Mouse (Mus musculus) forebrain, embryonic 13.5 days (tissue): ENCODE data around the gene Gm3238. TPM values are rescaled to one million over a fixed set of nuclear protein-coding genes. Genes with fewer than 3 reads are reported as not detected.
A peak's percentile ranks its signal among the peaks of the same experiment; 100 is the strongest.
"Not testable (repeated sequence)": the region's sequence is repeated elsewhere in the genome, so short reads cannot be mapped to it uniquely, and the experiment has no call there.

Experiments used
- ATAC-seq: fragments of 200-750 bp; cut with Nextera tagmentation; 2 replicates; pipeline ENCODE4 v1.8.0; 2017
- H3K27ac ChIP-seq: fragments of 300-500 bp; sonication (generic); 2 replicates; pipeline ENCODE4 v1.5.1; 2015; ENCODE audit warnings: inconsistent platforms, mild to moderate bottlenecking, moderate library complexity
- H3K27me3 ChIP-seq: fragments of 300-500 bp; sonication (generic); 2 replicates; pipeline ENCODE4 v1.6.1; 2015; ENCODE audit warnings: mild to moderate bottlenecking, inconsistent platforms
- H3K36me3 ChIP-seq: fragments of 300-500 bp; sonication (generic); 2 replicates; pipeline ENCODE4 v1.6.1; 2015; ENCODE audit warnings: mild to moderate bottlenecking, inconsistent platforms; ENCODE audit not compliant: poor library complexity, severe bottlenecking
- H3K4me1 ChIP-seq: fragments of 300-500 bp; sonication (generic); 2 replicates; pipeline ENCODE4 v1.6.1; 2015; ENCODE audit warnings: inconsistent platforms
- H3K4me2 ChIP-seq: fragments of 300-500 bp; sonication (generic); 2 replicates; pipeline ENCODE4 v1.6.1; 2015; ENCODE audit warnings: inconsistent platforms, mild to moderate bottlenecking, moderate library complexity
- H3K4me3 ChIP-seq: fragments of 300-500 bp; sonication (generic); 2 replicates; pipeline ENCODE4 v1.5.1; 2015; ENCODE audit warnings: mild to moderate bottlenecking, inconsistent platforms
- H3K9ac ChIP-seq: fragments of 300-500 bp; sonication (generic); 2 replicates; pipeline ENCODE4 v1.6.1; 2015; ENCODE audit warnings: mild to moderate bottlenecking, inconsistent platforms
- H3K9me3 ChIP-seq: fragments of 300-500 bp; sonication (generic); replicated peaks from 2 replicates; pipeline ENCODE4 v1.6.1; 2016; ENCODE audit warnings: inconsistent platforms
- WGBS: fragments of 180-500 bp; shearing (Covaris S2); methylation state at CpG from one replicate; pipeline ENCODE4 v1.1.7; 2015; 5-methylcytosine and 5-hydroxymethylcytosine counted together
- polyA plus RNA-seq: library from polyadenylated mRNA; unstranded; fragments of >200 nt; fragmentation: Nextera tagmentation; extraction: Ambion mirVana; gene quantifications from 2 replicates; pipeline ENCODE4 v1.2.1, GENCODE M21; 2015

The Gm3238 gene
- polyA plus RNA-seq, 1 experiment from 2014 or later, result not detected

DNA sequence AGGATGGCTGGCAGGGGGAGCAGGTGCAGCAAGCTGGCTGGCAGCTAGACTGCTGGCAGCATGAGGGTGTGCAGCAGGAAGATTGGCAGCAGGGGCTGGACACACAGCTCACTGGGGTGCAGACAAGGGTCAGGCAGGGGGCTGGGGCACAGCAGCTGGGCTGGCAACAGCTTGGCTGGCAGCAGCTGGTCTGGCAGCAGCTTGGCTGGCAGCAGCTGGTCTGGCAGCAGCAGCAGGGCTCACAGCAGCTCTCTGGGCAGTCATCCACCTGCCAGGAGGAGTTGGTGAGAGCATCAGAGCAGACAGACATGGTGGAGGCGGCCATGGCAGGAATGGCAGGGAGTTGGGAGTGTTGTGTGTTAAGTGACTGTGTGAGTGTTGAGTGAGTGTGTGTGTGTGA lies 16.8 kb upstream of the Gm3238 start, which contains the start of gene Gm7137:
Gm7137 (minus strand) TSS at position 325 of the 400 bp plus-strand sequence.
- not testable (repeated sequence) for H3K36me3 ChIP-seq, H3K9ac ChIP-seq, H3K27ac ChIP-seq, H3K4me1 ChIP-seq, H3K4me2 ChIP-seq, H3K4me3 ChIP-seq, H3K9me3 ChIP-seq, H3K27me3 ChIP-seq, ATAC-seq
- no CpG with 5 or more reads among the region's 1 CpGs for WGBS

DNA sequence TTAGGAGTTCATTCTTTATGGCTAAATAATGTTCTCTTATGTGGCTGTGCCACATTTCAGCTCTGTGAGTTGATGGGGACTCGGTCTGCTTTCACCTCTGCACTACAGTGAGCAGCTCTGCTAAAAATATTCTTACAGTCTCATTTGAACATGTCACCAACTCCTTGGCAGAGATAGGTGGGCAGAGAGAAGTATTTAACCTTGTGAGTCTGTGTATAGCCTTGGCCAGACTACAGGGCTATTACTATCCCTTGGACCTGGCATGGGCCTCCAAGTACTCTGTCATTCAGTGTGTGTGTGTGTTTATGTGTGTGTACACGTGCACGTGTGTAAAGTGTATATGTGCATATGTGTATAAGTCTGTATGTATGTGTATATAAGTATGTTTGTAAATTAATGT lies 12.3 kb upstream of the Gm3238 start:
- not testable (repeated sequence) for H3K9me3 ChIP-seq, ATAC-seq, H3K9ac ChIP-seq, H3K27ac ChIP-seq, H3K36me3 ChIP-seq, H3K4me2 ChIP-seq, H3K4me1 ChIP-seq, H3K27me3 ChIP-seq, H3K4me3 ChIP-seq
- 96% methylated on average over 3 of the region's 3 CpGs for WGBS

- not testable (repeated sequence) for ATAC-seq, H3K4me3 ChIP-seq, H3K36me3 ChIP-seq, H3K9me3 ChIP-seq, H3K4me2 ChIP-seq, H3K27ac ChIP-seq, H3K9ac ChIP-seq, H3K4me1 ChIP-seq, H3K27me3 ChIP-seq
- WGBS, result 78% methylated on average over 1 of the region's 1 CpGs
These were observed 11.3 kb upstream of the Gm3238 start, which contains the start of gene Gm3250 for GRCm38 (mm10) chr10:77782442-77782841. Gene Gm3250 (minus strand): TSS chr10:77782542.

DNA sequence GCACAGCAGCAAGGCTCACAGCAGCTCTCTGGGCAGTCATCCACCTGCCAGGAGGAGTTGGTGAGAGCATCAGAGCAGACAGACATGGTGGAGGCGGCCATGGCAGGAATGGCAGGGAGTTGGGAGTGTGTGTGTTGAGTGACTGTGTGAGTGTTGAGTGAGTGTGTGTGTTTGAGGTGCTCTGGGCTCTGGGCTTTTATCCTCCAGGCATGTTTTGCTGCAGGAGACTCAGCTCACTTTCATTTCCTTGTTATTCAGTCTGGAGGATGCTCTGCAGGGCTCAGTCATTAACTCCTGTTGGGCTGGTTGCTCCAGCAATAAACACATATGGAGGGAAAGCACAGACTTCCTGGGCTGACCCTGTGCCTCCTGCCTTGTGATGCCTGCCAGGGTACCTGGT lies 5.7 kb upstream of the Gm3238 start, which contains the start of gene Gm7138:
Gm7138 (minus strand) TSS at position 101 of the 400 bp plus-strand sequence.
- H3K27me3 ChIP-seq, H3K27ac ChIP-seq, H3K4me3 ChIP-seq, H3K4me1 ChIP-seq, H3K4me2 ChIP-seq, H3K36me3 ChIP-seq, ATAC-seq, H3K9me3 ChIP-seq, H3K9ac ChIP-seq: not testable (repeated sequence)
- 86% methylated on average over 1 of the region's 1 CpGs for WGBS

- ATAC-seq, H3K4me3 ChIP-seq, H3K27me3 ChIP-seq, H3K9me3 ChIP-seq, H3K9ac ChIP-seq, H3K36me3 ChIP-seq, H3K4me2 ChIP-seq, H3K27ac ChIP-seq, H3K4me1 ChIP-seq: not testable (repeated sequence)
- WGBS, result 100% methylated on average over 3 of the region's 3 CpGs
These were observed 1.0 kb upstream of the Gm3238 start for GRCm38 (mm10) chr10:77772142-77772541.

DNA sequence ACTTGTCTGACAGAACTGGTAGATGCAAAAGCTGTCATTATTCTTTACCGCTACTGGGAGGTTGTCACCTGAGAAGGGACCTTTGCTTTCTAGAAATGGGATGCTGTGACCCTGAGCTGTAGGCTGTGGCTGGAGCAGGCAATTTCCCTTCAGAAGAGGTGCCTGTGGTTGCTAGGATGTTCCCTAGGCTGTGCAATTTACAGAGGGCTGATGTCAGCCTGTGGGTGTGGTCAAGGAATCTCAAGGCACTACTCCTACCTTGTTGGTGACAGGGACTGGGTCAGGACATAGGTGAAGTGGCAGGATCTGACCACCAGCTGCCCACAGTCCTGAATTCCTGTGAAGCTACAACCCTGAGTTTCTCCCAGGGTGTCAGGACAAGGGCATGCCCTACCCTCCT lies 1.4 kb downstream of the Gm3238 start:
- Histone ChIP-seq H3K27ac (no peak overlapping the region), H3K9me3 (no peaks in the 10 kb centered on the region), H3K9ac (no peak overlapping the region), H3K36me3 (no peaks in the 10 kb centered on the region), H3K4me3 (no peak overlapping the region), H3K27me3 (no peaks in the 10 kb centered on the region), H3K4me1 (no peaks in the 10 kb centered on the region), H3K4me2 (no peak overlapping the region)
- no peak for ATAC-seq
- 80% methylated on average over 1 of the region's 1 CpGs for WGBS

GRCm38 (mm10) chr10:77759582-77759981 lies 11.5 kb downstream of the Gm3238 start, which contains the start of gene Gm3233:
Gene Gm3233 (minus strand): TSS chr10:77759682.
- not testable (repeated sequence) for H3K9ac ChIP-seq, ATAC-seq, H3K27ac ChIP-seq, H3K36me3 ChIP-seq, H3K9me3 ChIP-seq, H3K27me3 ChIP-seq, H3K4me1 ChIP-seq, H3K4me2 ChIP-seq, H3K4me3 ChIP-seq
- WGBS, result no CpG with 5 or more reads among the region's 1 CpGs

DNA sequence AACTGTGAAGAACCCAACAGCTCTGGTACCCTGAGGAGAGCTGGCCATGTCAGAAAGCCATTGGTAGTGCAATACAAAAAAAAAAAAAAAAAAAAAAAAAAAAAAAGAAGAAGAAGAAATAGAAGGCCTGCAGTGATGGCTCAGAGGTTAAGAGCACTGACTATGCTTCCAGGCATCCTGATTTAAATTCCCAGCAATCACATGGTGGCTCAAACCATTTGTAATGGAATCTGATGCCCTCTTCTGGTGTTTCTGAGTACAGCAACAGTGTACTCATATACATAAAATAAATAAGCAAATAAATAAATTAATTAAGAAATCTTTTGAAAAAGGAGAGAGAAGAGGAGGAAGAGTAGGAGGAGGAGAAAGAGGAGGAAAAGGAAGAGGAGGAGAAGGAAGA lies 17.7 kb downstream of the Gm3238 start:
- Histone ChIP-seq H3K4me1 (no peaks in the 10 kb centered on the region), H3K36me3 (no peaks in the 10 kb centered on the region), H3K4me2 (no peak overlapping the region), H3K9me3 (no peaks in the 10 kb centered on the region), H3K27ac (no peak overlapping the region), H3K9ac (no peak overlapping the region), H3K27me3 (no peaks in the 10 kb centered on the region), H3K4me3 (no peak overlapping the region)
- ATAC-seq, result no peak

- not testable (repeated sequence) for H3K4me3 ChIP-seq, H3K36me3 ChIP-seq, H3K9me3 ChIP-seq, H3K4me1 ChIP-seq, H3K4me2 ChIP-seq, H3K27ac ChIP-seq, ATAC-seq, H3K27me3 ChIP-seq, H3K9ac ChIP-seq
- WGBS, result 69% methylated on average over 3 of the region's 3 CpGs
These were observed 18.8 kb downstream of the Gm3238 start for GRCm38 (mm10) chr10:77752312-77752711.

- H3K27me3 ChIP-seq, H3K4me2 ChIP-seq, ATAC-seq, H3K9ac ChIP-seq, H3K36me3 ChIP-seq, H3K9me3 ChIP-seq, H3K4me1 ChIP-seq, H3K4me3 ChIP-seq, H3K27ac ChIP-seq: not testable (repeated sequence)
- 71% methylated on average over 1 of the region's 1 CpGs for WGBS
These were observed 19.9 kb downstream of the Gm3238 start, which contains the start of gene Gm9736 for GRCm38 (mm10) chr10:77751254-77751653. Gene Gm9736 (minus strand): TSS chr10:77751354.

DNA sequence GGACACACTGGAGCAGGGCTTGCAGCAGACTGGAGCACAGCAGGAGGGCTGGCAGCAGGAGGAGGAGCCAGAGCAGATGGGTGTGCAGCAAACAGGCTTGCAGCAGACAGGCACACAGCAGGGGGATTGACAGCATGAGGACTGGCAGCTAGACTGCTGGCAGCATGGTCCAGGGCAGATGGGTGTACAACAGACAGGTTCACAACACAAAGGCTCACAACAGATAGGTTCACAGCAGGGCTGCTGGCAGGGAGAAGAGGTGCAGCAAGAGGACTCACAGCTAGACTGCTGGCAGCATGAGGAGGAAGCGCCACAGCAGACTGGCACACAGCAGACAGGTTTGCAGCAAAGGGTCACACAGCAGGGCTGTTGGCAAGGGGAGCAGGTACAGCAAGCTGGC lies 20.4 kb downstream of the Gm3238 start:
- not testable (repeated sequence) for H3K27ac ChIP-seq, H3K9ac ChIP-seq, H3K36me3 ChIP-seq, H3K4me1 ChIP-seq, H3K4me3 ChIP-seq, ATAC-seq, H3K27me3 ChIP-seq, H3K4me2 ChIP-seq, H3K9me3 ChIP-seq
- 88% methylated on average over 1 of the region's 1 CpGs for WGBS

GRCm38 (mm10) chr10:77741924-77742688 lies 29.0 kb downstream of the Gm3238 start, which contains the start of gene Gm18596:
Gene Gm18596 (minus strand): TSS chr10:77742638.
- H3K4me1 ChIP-seq, H3K9ac ChIP-seq: not testable (repeated sequence)
- WGBS, result 42% methylated on average over 5 of the region's 5 CpGs

DNA sequence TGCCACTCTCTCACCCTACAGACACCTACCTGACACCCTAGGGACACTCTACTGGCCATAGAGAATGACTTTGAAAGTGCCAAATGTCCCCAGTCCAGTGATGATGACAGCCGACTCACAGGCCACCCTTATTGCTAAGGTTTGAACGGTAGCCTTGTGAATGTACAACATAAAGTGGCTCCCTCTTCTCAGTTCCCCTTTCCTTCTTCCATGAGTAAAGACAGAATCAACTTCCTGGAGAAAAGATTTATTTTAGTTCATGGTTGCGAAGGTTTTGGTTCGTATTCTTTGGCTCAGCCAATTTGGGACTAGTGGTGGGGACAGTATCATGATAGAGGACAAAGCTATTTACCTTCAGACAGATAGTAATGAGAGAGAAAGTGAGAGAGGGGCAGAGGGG lies 32.2 kb downstream of the Gm3238 start:
- WGBS, result 97% methylated on average over 4 of the region's 4 CpGs
- H3K4me1 ChIP-seq, result no peaks in the 10 kb centered on the region
- H3K36me3 ChIP-seq, result no peaks in the 10 kb centered on the region
- no peak for ATAC-seq
- no peak overlapping the region for H3K4me3 ChIP-seq
- H3K27ac ChIP-seq, result no peak overlapping the region
- no peak overlapping the region for H3K4me2 ChIP-seq
- no peaks in the 10 kb centered on the region for H3K27me3 ChIP-seq
- no peak overlapping the region for H3K9ac ChIP-seq
- no peaks in the 10 kb centered on the region; the same call in 1 of the 2 replicates for H3K9me3 ChIP-seq

More at GRCm38 (mm10) chr10:77741924-77742688, 29.0 kb downstream of the Gm3238 start, which contains the start of gene Gm18596:
- not testable (repeated sequence) for H3K36me3 ChIP-seq, H3K4me3 ChIP-seq, ATAC-seq, H3K4me2 ChIP-seq, H3K27me3 ChIP-seq, H3K9me3 ChIP-seq
- H3K27ac ChIP-seq, result peak within 1 kb of the TSS; percentile 19; the same call in 1 of the 2 replicates
